Mouse (Mus musculus): ENCODE measurements at regions not wholly inside any gene's neighbourhood (a gene's known extent, or its start where the extent isn't known, plus 50 kb on each side); places are given as distances from the start of the nearest gene placed in this dataset.

DNA sequence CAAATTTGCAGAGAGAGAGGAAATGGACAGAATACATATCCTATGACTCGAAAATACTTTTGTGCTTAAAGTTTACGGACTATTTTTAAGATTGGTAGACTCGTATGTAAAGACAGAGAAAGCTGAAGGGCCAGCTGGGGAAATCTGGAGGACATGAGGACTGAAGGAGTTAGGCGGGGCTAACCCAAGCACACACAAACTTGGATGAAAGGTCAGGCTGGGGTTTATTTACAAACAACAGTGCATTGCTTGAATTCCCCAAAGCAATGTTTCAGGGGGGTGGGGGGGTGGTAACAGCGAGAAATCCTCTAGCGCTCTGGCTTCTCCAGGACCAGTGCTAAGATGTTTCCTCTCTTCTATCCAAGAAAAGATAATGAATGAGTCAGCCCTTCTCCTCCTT is 68.3 kb downstream of the Ptger2 start:
- no peak for DNase-seq (ENCODE audit: low spot score)
- H3K27me3 ChIP-seq (ENCODE audit: insufficient read depth, low read length) = no peaks in the 10 kb centered on the region
- no peaks in the 10 kb centered on the region for H3K4me1 ChIP-seq (ENCODE audit: insufficient read depth, low read length)
- WGBS = 85% methylated on average over 6 of the region's 6 CpGs
- no peak overlapping the region for H3K4me2 ChIP-seq (ENCODE audit: low read depth, low read length)
- no peak for TF ChIP-seq CTCF (IDR thresholded peaks at IDR 0.05; ENCODE audit: low read depth)
- H3K36me3 ChIP-seq (ENCODE audit: insufficient read depth, low read length) = no peaks in the 10 kb centered on the region
- no peak overlapping the region for H3K4me3 ChIP-seq (ENCODE audit: low read length)
- no peak overlapping the region for H3K27ac ChIP-seq
- ATAC-seq = no peak
- no peaks in the 10 kb centered on the region for H3K9me3 ChIP-seq (ENCODE audit: low read length)
- no peak overlapping the region for H3K9ac ChIP-seq (replicated peaks; ENCODE audit: low read length)

DNA sequence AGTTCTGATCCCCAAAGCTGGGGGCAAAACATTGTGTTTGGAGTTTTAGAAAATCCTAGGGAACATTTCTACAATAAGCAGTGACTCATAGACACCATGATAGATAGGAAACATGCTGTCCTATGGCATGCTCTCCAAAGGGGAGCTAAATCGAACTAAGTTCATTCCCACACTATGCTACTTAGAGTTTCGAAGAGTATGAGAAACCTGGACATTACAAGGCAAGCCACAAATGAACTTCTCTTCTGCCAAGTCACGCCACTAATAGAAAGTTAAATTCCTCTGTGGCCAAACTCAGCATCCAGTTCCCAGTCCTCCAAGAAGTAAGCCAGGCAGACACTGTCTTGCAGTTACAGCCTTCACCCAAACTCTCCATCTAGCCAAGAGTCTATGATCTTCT is 73.7 kb downstream of the Ptger2 start:
- H3K9me3 ChIP-seq (ENCODE audit: low read length) = no peaks in the 10 kb centered on the region
- H3K36me3 ChIP-seq (ENCODE audit: insufficient read depth, low read length) = no peaks in the 10 kb centered on the region
- TF ChIP-seq CTCF (IDR thresholded peaks at IDR 0.05; ENCODE audit: low read depth) = no peak
- DNase-seq (ENCODE audit: low spot score) (no peak), ATAC-seq (no peak)
- H3K27me3 ChIP-seq (ENCODE audit: insufficient read depth, low read length) = no peaks in the 10 kb centered on the region
- WGBS = 95% methylated on average over 3 of the region's 3 CpGs
- H3K4me2 ChIP-seq (ENCODE audit: low read depth, low read length) = no peak overlapping the region
- H3K27ac ChIP-seq = no peak overlapping the region
- no peak overlapping the region for H3K9ac ChIP-seq (replicated peaks; ENCODE audit: low read length)
- no peak overlapping the region for H3K4me3 ChIP-seq (ENCODE audit: low read length)
- H3K4me1 ChIP-seq (ENCODE audit: insufficient read depth, low read length) = no peaks in the 10 kb centered on the region

DNA sequence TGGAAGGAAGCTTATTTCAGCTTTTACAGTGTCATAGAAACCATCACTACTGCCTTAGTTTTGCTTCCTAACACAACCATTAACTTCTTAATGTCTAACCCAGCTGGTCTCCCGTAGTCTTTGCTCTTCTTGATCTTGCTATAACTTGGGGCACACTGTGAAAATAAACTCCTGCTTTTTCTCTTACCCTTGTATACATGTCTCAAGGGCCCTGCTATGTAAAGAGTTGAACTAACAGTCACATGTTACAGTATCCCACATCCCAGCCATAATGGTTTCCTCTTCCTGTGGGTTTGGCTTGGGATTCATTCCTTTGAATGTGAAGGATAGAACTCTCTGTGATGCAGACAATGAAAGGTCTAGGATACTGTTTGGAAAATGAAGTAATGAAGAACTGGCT is 76.5 kb downstream of the Ptger2 start:
- Histone ChIP-seq H3K36me3 (ENCODE audit: insufficient read depth, low read length) (no peaks in the 10 kb centered on the region), H3K4me2 (ENCODE audit: low read depth, low read length) (no peak overlapping the region), H3K4me1 (ENCODE audit: insufficient read depth, low read length) (no peaks in the 10 kb centered on the region), H3K27ac (no peak overlapping the region), H3K9ac (replicated peaks; ENCODE audit: low read length) (no peak overlapping the region), H3K9me3 (ENCODE audit: low read length) (no peaks in the 10 kb centered on the region), H3K27me3 (ENCODE audit: insufficient read depth, low read length) (no peaks in the 10 kb centered on the region), H3K4me3 (ENCODE audit: low read length) (no peak overlapping the region)
- ATAC-seq = no peak
- DNase-seq (ENCODE audit: low spot score) = no peak
- TF ChIP-seq CTCF (IDR thresholded peaks at IDR 0.05; ENCODE audit: low read depth) = no peak
- 86% methylated on average over 1 of the region's 1 CpGs for WGBS

DNA sequence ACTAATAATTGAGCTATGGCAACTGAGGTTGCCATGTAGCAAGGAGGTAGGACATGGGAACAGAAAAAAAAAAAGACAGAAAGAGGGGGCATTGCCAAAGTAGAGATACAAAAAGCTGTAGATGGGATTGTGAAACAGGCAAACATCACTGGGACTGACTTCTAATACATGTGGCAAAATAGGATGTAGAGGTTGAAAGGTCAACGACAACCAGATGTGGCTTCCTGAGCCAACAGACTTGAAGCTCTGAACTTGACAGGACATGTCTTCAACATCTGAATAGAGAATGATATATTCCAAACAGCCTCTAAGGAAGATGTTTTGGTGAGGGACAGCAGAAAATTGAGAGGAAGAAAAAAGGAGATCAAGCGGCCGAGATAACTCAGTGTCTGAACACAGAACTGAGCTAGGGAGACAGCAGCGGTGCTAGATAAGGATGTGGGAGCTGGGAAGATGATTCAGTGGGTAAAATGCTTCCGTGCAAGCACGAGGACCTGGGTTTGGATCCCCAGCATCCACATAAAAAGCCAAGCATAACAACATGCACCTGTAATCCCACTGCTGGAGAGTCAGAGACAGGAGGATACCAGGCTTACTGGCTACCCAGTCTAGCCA is 81.7 kb downstream of the Ptger2 start:
- ATAC-seq = no peak
- Histone ChIP-seq H3K36me3 (ENCODE audit: insufficient read depth, low read length) (no peaks in the 10 kb centered on the region), H3K4me3 (ENCODE audit: low read length) (no peak overlapping the region), H3K27me3 (ENCODE audit: insufficient read depth, low read length) (no peaks in the 10 kb centered on the region), H3K4me1 (ENCODE audit: insufficient read depth, low read length) (no peaks in the 10 kb centered on the region), H3K27ac (no peak overlapping the region), H3K4me2 (ENCODE audit: low read depth, low read length) (no peak overlapping the region), H3K9me3 (ENCODE audit: low read length) (no peaks in the 10 kb centered on the region), H3K9ac (replicated peaks; ENCODE audit: low read length) (no peak overlapping the region)
- DNase-seq (ENCODE audit: low spot score) = no peak
- no peak for TF ChIP-seq CTCF (IDR thresholded peaks at IDR 0.05; ENCODE audit: low read depth)
- WGBS = 81% methylated on average over 6 of the region's 6 CpGs

DNA sequence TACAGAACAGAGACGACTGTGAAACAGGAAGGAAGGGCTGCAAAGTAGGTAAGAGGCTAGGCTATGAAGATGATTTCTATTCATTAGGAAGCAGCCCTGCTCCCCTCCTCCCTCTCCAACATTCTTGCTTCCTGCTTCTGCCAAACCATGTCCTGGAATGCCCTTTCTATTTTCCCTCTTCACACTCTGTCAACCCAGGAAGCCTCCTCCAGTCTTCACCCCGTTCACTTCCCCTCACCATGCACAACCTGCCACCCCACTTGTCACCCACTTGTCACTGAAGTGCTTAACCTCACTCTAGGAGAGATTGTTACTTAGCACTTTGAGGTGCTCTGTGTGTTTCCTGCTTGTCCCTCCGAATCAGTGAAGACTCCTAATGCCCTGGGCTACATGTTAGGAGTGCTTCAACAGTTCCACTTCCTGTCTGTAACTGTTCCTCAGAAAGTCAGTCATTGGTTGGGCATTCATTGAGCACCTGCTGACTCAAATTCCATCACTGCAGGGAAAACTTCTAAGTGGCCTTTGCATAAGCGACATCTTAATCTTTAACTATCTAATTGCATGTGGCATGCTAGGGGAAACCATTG is 87.0 kb downstream of the Ptger2 start:
- 73% methylated on average over 4 of the region's 4 CpGs for whole genome bisulfite sequencing
- no peak overlapping the region for H3K4me3 ChIP-seq (ENCODE audit: low read length)
- no peak for TF ChIP-seq CTCF (IDR thresholded peaks at IDR 0.05; ENCODE audit: low read depth)
- DNase-seq (ENCODE audit: low spot score) (no peak), ATAC-seq (no peak)
- no peaks in the 10 kb centered on the region for H3K27me3 ChIP-seq (ENCODE audit: insufficient read depth, low read length)
- no peaks in the 10 kb centered on the region for H3K9me3 ChIP-seq (ENCODE audit: low read length)
- H3K4me2 ChIP-seq (ENCODE audit: low read depth, low read length) = no peak overlapping the region
- H3K9ac ChIP-seq (replicated peaks; ENCODE audit: low read length) = no peak overlapping the region
- no peak overlapping the region for H3K27ac ChIP-seq
- no peaks in the 10 kb centered on the region for H3K36me3 ChIP-seq (ENCODE audit: insufficient read depth, low read length)
- no peaks in the 10 kb centered on the region for H3K4me1 ChIP-seq (ENCODE audit: insufficient read depth, low read length)

DNA sequence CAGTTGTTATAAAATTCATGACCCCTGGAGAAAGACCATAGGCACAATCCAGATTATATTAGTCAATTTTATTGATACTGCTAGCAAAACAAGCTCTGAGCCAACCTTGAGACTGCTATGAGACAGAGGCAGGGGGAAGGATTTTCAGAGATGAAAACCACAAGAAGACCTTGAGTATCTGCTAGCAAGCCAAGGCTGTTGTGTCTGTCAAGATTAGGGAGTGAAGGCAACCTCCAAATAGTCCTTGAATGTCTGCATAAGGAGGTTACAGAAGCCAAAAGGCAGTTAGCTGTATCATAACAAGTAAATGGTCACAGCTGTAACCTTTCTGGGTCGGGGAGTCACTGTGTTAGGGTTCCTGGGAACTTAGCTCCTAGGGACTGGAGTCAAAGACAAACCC is 89.2 kb downstream of the Ptger2 start:
- TF ChIP-seq CTCF (IDR thresholded peaks at IDR 0.05; ENCODE audit: low read depth) = no peak
- Histone ChIP-seq H3K9me3 (ENCODE audit: low read length) (no peaks in the 10 kb centered on the region), H3K27me3 (ENCODE audit: insufficient read depth, low read length) (no peaks in the 10 kb centered on the region), H3K27ac (no peak overlapping the region), H3K4me1 (ENCODE audit: insufficient read depth, low read length) (no peaks in the 10 kb centered on the region), H3K4me3 (ENCODE audit: low read length) (no peak overlapping the region), H3K36me3 (ENCODE audit: insufficient read depth, low read length) (no peaks in the 10 kb centered on the region), H3K4me2 (ENCODE audit: low read depth, low read length) (no peak overlapping the region), H3K9ac (replicated peaks; ENCODE audit: low read length) (no peak overlapping the region)
- WGBS = 63% methylated on average over 1 of the region's 1 CpGs
- DNase-seq (ENCODE audit: low spot score) = no peak
- ATAC-seq = no peak

DNA sequence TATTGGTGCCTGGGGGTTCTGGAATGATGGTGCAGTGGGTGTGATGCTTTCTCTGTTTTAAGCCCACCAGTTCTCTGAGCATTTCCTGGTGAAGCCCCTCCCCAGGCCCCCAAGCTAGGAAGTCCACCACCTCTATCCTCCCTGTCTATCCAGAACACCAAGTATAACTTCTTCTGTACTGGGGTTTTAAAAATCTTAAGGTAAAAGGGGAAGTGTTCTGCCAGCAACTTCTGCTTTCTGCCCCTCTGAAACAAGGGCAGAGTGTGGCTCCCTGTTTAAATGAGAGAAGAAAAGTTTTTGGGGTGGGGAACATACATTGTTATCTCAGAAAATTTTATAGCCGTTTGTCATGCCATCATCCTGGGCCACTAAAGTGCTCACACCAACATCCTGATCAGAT is 91.8 kb downstream of the Ptger2 start:
- ATAC-seq = no peak
- Histone ChIP-seq H3K27me3 (ENCODE audit: insufficient read depth, low read length) (no peaks in the 10 kb centered on the region), H3K9ac (replicated peaks; ENCODE audit: low read length) (no peak overlapping the region), H3K27ac (no peak overlapping the region), H3K4me2 (ENCODE audit: low read depth, low read length) (no peak overlapping the region), H3K4me3 (ENCODE audit: low read length) (no peak overlapping the region), H3K36me3 (ENCODE audit: insufficient read depth, low read length) (no peaks in the 10 kb centered on the region), H3K4me1 (ENCODE audit: insufficient read depth, low read length) (no peaks in the 10 kb centered on the region), H3K9me3 (ENCODE audit: low read length) (no peaks in the 10 kb centered on the region)
- WGBS = 84% methylated on average over 1 of the region's 1 CpGs
- DNase-seq (ENCODE audit: low spot score) = no peak
- TF ChIP-seq CTCF (IDR thresholded peaks at IDR 0.05; ENCODE audit: low read depth) = no peak

All from hindbrain, postnatal 0 days (tissue).